Mouse (Mus musculus) neural tube, embryonic 11.5 days (tissue): ENCODE measurements around the gene Fcgr2b. TPM values are rescaled to one million over a fixed set of nuclear protein-coding genes. Genes with fewer than 3 reads are reported as not detected.

Source experiments
- ATAC-seq: fragments of 200-750 bp; cut with Nextera tagmentation; 2 replicates; pipeline ENCODE4 v1.8.0; 2017; ENCODE audit warnings: moderate number of reproducible peaks, mild to moderate bottlenecking, moderate TSS enrichment, moderate library complexity; ENCODE audit not compliant: insufficient read depth, low FRiP score, low TSS enrichment
- DNase-seq: peaks from one replicate; pipeline ENCODE4 v3.0.0-alpha.2; 2015; ENCODE audit warnings: low spot score
- H3K27ac ChIP-seq: fragments of 300-500 bp; sonication (generic); 2 replicates; pipeline ENCODE4 v1.5.1; 2014; ENCODE audit warnings: low read depth, mild to moderate bottlenecking, low read length
- H3K27me3 ChIP-seq: fragments of 300-500 bp; sonication (generic); 2 replicates; pipeline ENCODE4 v1.6.1; 2014; ENCODE audit warnings: mild to moderate bottlenecking, low read length, mixed read lengths; ENCODE audit not compliant: control insufficient read depth, insufficient read depth
- H3K36me3 ChIP-seq: fragments of 300-500 bp; sonication (generic); 2 replicates; pipeline ENCODE4 v1.6.1; 2014; ENCODE audit warnings: mild to moderate bottlenecking, low read length, moderate library complexity, mixed read lengths; ENCODE audit not compliant: control insufficient read depth, insufficient read depth
- H3K4me1 ChIP-seq: fragments of 300-500 bp; sonication (generic); 2 replicates; pipeline ENCODE4 v1.6.1; 2014; ENCODE audit warnings: low read length, mixed read lengths; ENCODE audit not compliant: control insufficient read depth, insufficient read depth
- H3K4me2 ChIP-seq: fragments of 300-500 bp; sonication (generic); 2 replicates; pipeline ENCODE4 v1.6.1; 2014; ENCODE audit warnings: low read depth, mild to moderate bottlenecking, moderate library complexity
- H3K4me3 ChIP-seq: fragments of 300-500 bp; sonication (generic); 2 replicates; pipeline ENCODE4 v1.5.1; 2014; ENCODE audit warnings: low read depth, low read length
- H3K9ac ChIP-seq: fragments of 300-500 bp; sonication (generic); 2 replicates; pipeline ENCODE4 v1.6.1; 2014; ENCODE audit warnings: mild to moderate bottlenecking, low read length
- H3K9me3 ChIP-seq: fragments of 300-500 bp; sonication (generic); 2 replicates; pipeline ENCODE4 v1.6.1; 2016; ENCODE audit warnings: low read length; ENCODE audit not compliant: control insufficient read depth
- WGBS: fragments of 180-500 bp; shearing (Covaris S2); extraction: QIAGEN DNeasy Blood & Tissue Kit; methylation state at CpG from one replicate; pipeline ENCODE4 v1.1.7; 2014; 5-methylcytosine and 5-hydroxymethylcytosine counted together
- polyA plus RNA-seq: library from polyadenylated mRNA; unstranded; fragments of >200 nt; fragmentation: Nextera tagmentation; extraction: Ambion mirVana; gene quantifications from 2 replicates; pipeline ENCODE4 v1.2.1, GENCODE M21; 2014

Fcgr2b gene
- polyA plus RNA-seq, 1 experiment from 2014 or later, result not detected

DNA sequence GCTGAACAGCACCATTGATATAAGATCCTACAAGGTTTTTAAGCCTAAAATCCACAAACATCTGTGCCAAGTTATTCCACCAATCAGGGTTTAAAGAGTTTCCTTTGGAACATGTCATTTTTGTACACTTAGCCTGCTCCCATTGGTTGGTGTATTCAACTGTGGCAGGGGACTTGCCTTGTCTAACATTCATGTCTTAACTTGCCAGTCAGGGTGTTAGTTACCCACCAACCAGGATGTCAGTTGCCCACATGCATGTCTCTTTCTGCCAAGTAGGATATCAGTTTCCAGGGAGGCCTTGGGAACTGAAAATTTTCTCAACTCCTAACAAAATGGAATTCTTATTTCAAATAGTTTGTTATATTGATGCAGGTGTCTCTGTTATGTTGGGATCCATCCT lies 29.2 kb upstream of the Fcgr2b start:
- no peak overlapping the region for H3K4me3 ChIP-seq
- no peak overlapping the region for H3K27ac ChIP-seq
- ATAC-seq, result no peak
- H3K36me3 ChIP-seq, result no peaks in the 10 kb centered on the region
- no peak for DNase-seq
- H3K4me2 ChIP-seq, result no peak overlapping the region
- no peaks in the 10 kb centered on the region for H3K4me1 ChIP-seq
- no peaks in the 10 kb centered on the region for H3K9me3 ChIP-seq
- no peaks in the 10 kb centered on the region for H3K27me3 ChIP-seq
- H3K9ac ChIP-seq, result no peak overlapping the region

DNA sequence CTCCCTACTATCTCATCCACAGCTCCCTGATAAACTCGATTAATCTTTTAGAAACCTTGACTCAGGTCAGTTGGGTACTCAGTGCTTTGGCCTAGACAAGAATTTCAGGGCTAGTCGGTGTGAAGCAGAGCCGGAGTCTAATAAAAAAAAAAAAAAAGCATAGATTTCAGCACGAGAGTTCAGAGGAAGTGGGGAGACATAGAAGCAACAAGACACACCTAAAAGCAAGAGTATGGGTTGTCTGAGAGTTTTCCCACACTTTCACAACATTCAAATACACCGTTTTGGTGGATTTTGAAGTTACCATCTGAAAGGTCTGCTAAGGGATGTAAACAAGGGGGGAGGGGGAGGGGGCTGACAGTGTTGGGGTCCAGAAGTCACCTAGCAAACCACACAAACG lies 28.7 kb upstream of the Fcgr2b start:
- no peak overlapping the region for H3K9ac ChIP-seq
- 73% methylated on average over 6 of the region's 6 CpGs for WGBS
- H3K4me1 ChIP-seq, result no peaks in the 10 kb centered on the region
- H3K4me3 ChIP-seq, result no peak overlapping the region
- H3K4me2 ChIP-seq, result no peak overlapping the region
- ATAC-seq, result no peak
- H3K36me3 ChIP-seq, result no peaks in the 10 kb centered on the region
- H3K27ac ChIP-seq, result no peak overlapping the region
- no peaks in the 10 kb centered on the region for H3K9me3 ChIP-seq
- no peak for DNase-seq
- H3K27me3 ChIP-seq, result no peaks in the 10 kb centered on the region

GRCm38 (mm10) chr1:170999811-171000210 lies 23.5 kb upstream of the Fcgr2b start:
- no peak for DNase-seq
- Histone ChIP-seq H3K4me1 (no peaks in the 10 kb centered on the region), H3K36me3 (no peaks in the 10 kb centered on the region), H3K9ac (no peak overlapping the region), H3K4me3 (no peak overlapping the region), H3K9me3 (no peaks in the 10 kb centered on the region), H3K4me2 (no peak overlapping the region), H3K27ac (no peak overlapping the region), H3K27me3 (no peaks in the 10 kb centered on the region)
- ATAC-seq, result no peak

DNA sequence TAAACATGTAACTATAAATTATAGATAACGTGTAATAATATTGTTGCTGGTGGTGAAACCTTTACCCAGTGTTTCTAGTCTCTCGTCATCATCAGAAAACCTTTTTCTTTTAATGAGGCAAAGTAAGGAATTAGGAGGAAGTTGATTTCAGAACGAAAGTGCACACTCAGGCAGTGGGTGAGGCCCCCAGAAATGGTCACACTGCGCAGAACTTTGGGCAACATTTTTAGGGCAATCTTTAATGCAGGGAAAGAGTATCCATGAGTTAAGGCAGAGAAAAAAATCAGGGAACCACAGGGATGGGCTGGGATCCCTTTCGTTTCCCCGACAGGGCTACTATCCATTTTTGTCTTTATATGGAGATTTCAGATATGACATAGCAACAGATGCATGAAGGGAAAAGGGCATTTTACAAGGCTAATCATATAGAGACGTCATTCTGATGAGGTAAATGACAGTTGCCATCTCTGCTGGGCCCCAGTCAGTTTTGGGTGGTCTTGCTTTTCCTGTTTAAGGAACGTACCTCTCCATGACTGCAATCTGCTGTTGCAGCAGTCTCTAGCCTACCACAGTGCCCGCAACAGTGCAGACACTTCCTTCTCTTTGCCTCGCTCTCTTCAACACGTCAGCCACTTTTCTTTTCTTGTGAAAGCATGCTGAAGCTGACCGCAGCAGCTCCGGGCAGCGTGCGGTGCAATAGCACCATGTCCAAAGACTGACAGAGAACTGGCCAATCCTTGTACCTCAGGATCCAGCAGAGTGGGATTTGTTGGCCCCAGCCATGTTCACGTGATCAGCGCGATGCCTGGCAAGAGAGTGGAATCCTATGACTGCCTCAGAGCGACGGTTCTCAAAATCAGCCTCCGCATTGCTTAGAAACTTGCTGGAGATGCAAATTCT lies 21.7 kb upstream of the Fcgr2b start:
- H3K4me1 ChIP-seq, result no peaks in the 10 kb centered on the region
- 64% methylated on average over 21 of the region's 21 CpGs for WGBS
- no peak overlapping the region for H3K27ac ChIP-seq
- H3K9ac ChIP-seq, result no peak overlapping the region
- DNase-seq (no peak), ATAC-seq (no peak)
- H3K27me3 ChIP-seq, result no peaks in the 10 kb centered on the region
- no peaks in the 10 kb centered on the region for H3K9me3 ChIP-seq
- no peaks in the 10 kb centered on the region for H3K36me3 ChIP-seq
- no peak overlapping the region; the same call in 1 of the 2 replicates for H3K4me2 ChIP-seq
- H3K4me3 ChIP-seq, result no peak overlapping the region

DNA sequence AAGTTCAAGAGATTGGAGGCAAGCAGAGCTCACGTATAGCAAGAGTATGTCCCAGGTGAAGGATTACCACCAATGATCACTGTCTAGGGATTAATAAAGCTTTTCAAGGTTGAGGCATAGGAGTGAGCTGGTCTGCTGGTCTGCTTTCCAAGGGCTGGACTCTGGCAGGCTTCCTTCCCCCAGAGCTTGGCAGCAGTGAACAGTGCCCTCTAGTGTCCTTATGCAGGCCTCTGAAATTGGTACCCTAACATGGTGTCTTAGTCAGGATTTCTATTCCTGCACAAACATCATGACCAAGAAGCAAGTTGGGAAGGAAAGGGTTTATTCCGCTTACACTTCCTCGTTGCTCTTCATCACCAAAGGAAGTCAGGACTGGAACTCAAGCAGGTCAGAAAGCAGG lies 20.4 kb upstream of the Fcgr2b start:
- 52% methylated on average over 3 of the region's 3 CpGs for WGBS

GRCm38 (mm10) chr1:170996034-170996433 lies 19.7 kb upstream of the Fcgr2b start:
- H3K9me3 ChIP-seq, result no peaks in the 10 kb centered on the region
- ATAC-seq, result no peak
- WGBS, result 75% methylated on average over 3 of the region's 3 CpGs

More for the DNA sequence above, 20.4 kb upstream of the Fcgr2b start:
- Histone ChIP-seq H3K27ac (no peak overlapping the region), H3K36me3 (no peaks in the 10 kb centered on the region), H3K9me3 (no peaks in the 10 kb centered on the region), H3K4me1 (no peaks in the 10 kb centered on the region), H3K4me3 (no peak overlapping the region), H3K4me2 (no peak overlapping the region), H3K27me3 (no peaks in the 10 kb centered on the region), H3K9ac (no peak overlapping the region)
- DNase-seq, result peak; percentile 58
- no peak for ATAC-seq

GRCm38 (mm10) chr1:170992550-170992949 lies 16.2 kb upstream of the Fcgr2b start:
- H3K9me3 ChIP-seq, result no peaks in the 10 kb centered on the region
- peak; percentile 20 for DNase-seq
- no peak overlapping the region for H3K4me2 ChIP-seq
- no peaks in the 10 kb centered on the region for H3K4me1 ChIP-seq
- H3K9ac ChIP-seq, result no peak overlapping the region
- ATAC-seq, result no peak
- H3K36me3 ChIP-seq, result no peaks in the 10 kb centered on the region
- no peak overlapping the region for H3K4me3 ChIP-seq
- H3K27ac ChIP-seq, result no peak overlapping the region
- WGBS, result 64% methylated on average over 5 of the region's 5 CpGs
- no peaks in the 10 kb centered on the region for H3K27me3 ChIP-seq

More at GRCm38 (mm10) chr1:170996034-170996433, 19.7 kb upstream of the Fcgr2b start:
- H3K27ac ChIP-seq, result no peak overlapping the region
- H3K4me2 ChIP-seq, result no peak overlapping the region
- H3K27me3 ChIP-seq, result no peaks in the 10 kb centered on the region
- no peaks in the 10 kb centered on the region for H3K36me3 ChIP-seq
- no peaks in the 10 kb centered on the region for H3K4me1 ChIP-seq
- no peak overlapping the region for H3K9ac ChIP-seq
- H3K4me3 ChIP-seq, result no peak overlapping the region
- DNase-seq, result no peak

GRCm38 (mm10) chr1:170989656-170990055 lies 13.3 kb upstream of the Fcgr2b start:
- H3K9ac ChIP-seq, result no peak overlapping the region
- H3K27ac ChIP-seq, result no peak overlapping the region
- WGBS, result 75% methylated on average over 9 of the region's 9 CpGs
- ATAC-seq (no peak), DNase-seq (no peak)
- no peaks in the 10 kb centered on the region for H3K27me3 ChIP-seq
- no peaks in the 10 kb centered on the region for H3K9me3 ChIP-seq
- no peak overlapping the region for H3K4me3 ChIP-seq
- no peaks in the 10 kb centered on the region for H3K36me3 ChIP-seq
- H3K4me1 ChIP-seq, result no peaks in the 10 kb centered on the region
- H3K4me2 ChIP-seq, result no peak overlapping the region

DNA sequence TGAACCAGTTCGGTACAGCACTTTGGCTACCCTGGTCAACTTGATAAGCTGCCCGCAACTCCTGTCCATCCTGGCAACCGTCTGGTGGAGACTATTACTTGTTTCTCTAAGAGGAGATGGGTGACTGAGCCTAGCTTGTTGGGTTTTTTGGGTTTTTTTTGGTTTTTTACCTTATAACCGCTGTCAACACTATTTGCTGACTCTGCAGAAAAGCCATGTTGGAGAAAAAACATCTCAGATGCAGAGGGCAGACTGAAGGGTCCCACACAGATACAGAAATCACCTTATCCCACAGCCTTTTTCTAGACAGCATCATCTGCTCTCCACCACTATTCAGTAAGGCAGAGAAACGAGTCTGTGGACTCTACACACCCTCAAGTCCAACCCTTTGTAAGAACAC lies 9.5 kb upstream of the Fcgr2b start:
- Histone ChIP-seq H3K27ac (no peak overlapping the region), H3K4me1 (no peaks in the 10 kb centered on the region), H3K36me3 (no peaks in the 10 kb centered on the region), H3K27me3 (no peaks in the 10 kb centered on the region), H3K4me3 (no peak overlapping the region), H3K4me2 (no peak overlapping the region), H3K9me3 (no peaks in the 10 kb centered on the region), H3K9ac (no peak overlapping the region)
- no peak for DNase-seq
- 80% methylated on average over 5 of the region's 5 CpGs for WGBS
- no peak for ATAC-seq
